Mouse (Mus musculus): ENCODE measurements at regions not wholly inside any gene's neighbourhood (a gene's known extent, or its start where the extent isn't known, plus 50 kb on each side); places are given as distances from the start of the nearest gene placed in this dataset.

GRCm38 (mm10) chr7:70788902-70789796, 422.6 kb upstream of the Nr2f2 start:
- peak overlapping the region; percentile 78 for H3K27ac ChIP-seq (ENCODE audit: insufficient read depth, low read length)
- TF ChIP-seq POLR2A (IDR thresholded peaks at IDR 0.05; ENCODE audit: insufficient read depth, low read length), result no peak
- peak; percentile 92 for TF ChIP-seq EP300 (IDR thresholded peaks at IDR 0.05; ENCODE audit: insufficient read depth, low read depth, low read length)
- H3K27me3 ChIP-seq (ENCODE audit: control insufficient read depth, insufficient read depth, low read length, poor library complexity, severe bottlenecking), result no peaks in the 10 kb centered on the region
- no peaks in the 10 kb centered on the region for H3K9me3 ChIP-seq (replicated peaks; ENCODE audit: control insufficient read depth, insufficient read depth, low read length, poor library complexity, severe bottlenecking)
- peaks cover 6% of the 10 kb centered on the region for H3K4me1 ChIP-seq (ENCODE audit: control insufficient read depth, insufficient read depth, low read length)
- no peak overlapping the region for H3K9ac ChIP-seq (ENCODE audit: low read depth, poor library complexity, severe bottlenecking)
- 0 out of 2 replicates have a peak overlapping the region, but pooled peaks have one; percentile 15 for H3K4me3 ChIP-seq (ENCODE audit: low read depth, low read length)
- no peaks in the 10 kb centered on the region for H3K36me3 ChIP-seq (ENCODE audit: control insufficient read depth, insufficient read depth, low read length, poor library complexity, severe bottlenecking)

DNA sequence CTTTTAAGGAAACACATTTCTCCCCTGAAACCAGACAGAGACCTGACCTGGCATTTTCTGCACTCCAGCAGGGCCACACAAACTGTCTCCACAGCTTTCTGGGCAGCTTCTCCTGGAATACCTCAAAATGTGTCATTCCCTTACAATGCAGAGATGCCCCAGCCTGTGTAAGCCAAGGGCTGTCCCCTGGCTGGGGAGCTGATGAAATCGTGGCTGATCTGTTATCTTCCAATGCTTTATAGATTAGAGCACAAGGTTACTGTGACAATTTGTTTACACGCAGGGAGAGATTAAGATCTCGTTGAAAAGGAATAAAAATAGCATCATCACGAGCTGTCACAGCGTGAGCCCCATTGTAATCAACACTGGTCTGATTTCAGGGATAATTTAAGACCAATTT, 421.4 kb upstream of the Nr2f2 start:
- H3K9me3 ChIP-seq (replicated peaks; ENCODE audit: control insufficient read depth, insufficient read depth, low read length, poor library complexity, severe bottlenecking), result no peaks in the 10 kb centered on the region
- TF ChIP-seq EP300 (IDR thresholded peaks at IDR 0.05; ENCODE audit: insufficient read depth, low read depth, low read length), result no peak
- no peak overlapping the region for H3K9ac ChIP-seq (ENCODE audit: low read depth, poor library complexity, severe bottlenecking)
- no peaks in the 10 kb centered on the region for H3K27me3 ChIP-seq (ENCODE audit: control insufficient read depth, insufficient read depth, low read length, poor library complexity, severe bottlenecking)
- no peaks in the 10 kb centered on the region for H3K36me3 ChIP-seq (ENCODE audit: control insufficient read depth, insufficient read depth, low read length, poor library complexity, severe bottlenecking)
- H3K27ac ChIP-seq (ENCODE audit: insufficient read depth, low read length), result no peak overlapping the region
- peaks cover 6% of the 10 kb centered on the region for H3K4me1 ChIP-seq (ENCODE audit: control insufficient read depth, insufficient read depth, low read length)
- no peak overlapping the region for H3K4me3 ChIP-seq (ENCODE audit: low read depth, low read length)

DNA sequence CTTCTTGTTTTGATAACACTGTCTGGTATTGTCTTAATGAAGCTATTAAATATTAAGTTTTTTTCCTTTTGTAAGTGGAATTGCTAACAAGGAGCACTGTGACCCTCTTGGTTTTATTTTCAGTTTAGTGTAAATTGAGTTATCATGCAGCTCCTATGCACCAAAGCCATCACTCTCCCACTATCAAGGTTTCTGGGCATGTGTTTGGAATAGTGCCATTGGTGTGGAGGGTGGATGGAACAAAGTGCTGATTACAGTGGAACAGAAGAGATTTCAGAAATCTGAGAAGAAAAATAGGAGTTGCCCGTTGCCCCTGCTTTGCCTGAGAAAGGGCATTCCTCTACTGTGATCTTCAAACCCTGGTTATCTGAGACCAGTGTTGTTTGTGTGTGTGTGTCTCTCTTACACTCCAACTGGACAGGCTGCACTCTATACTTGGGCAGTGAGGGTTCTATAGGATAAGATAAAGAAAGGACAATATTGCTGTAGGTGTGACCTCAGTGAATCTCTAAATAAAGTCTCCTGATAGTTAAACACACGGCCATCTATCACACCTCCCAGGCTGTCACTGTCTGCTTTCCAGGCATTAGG, 414.3 kb upstream of the Nr2f2 start:
- Histone ChIP-seq H3K9me3 (replicated peaks; ENCODE audit: control insufficient read depth, insufficient read depth, low read length, poor library complexity, severe bottlenecking) (no peaks in the 10 kb centered on the region), H3K27me3 (ENCODE audit: control insufficient read depth, insufficient read depth, low read length, poor library complexity, severe bottlenecking) (no peaks in the 10 kb centered on the region), H3K36me3 (ENCODE audit: control insufficient read depth, insufficient read depth, low read length, poor library complexity, severe bottlenecking) (no peaks in the 10 kb centered on the region), H3K27ac (ENCODE audit: insufficient read depth, low read length) (no peak overlapping the region), H3K9ac (ENCODE audit: low read depth, poor library complexity, severe bottlenecking) (no peak overlapping the region), H3K4me1 (ENCODE audit: control insufficient read depth, insufficient read depth, low read length) (no peaks in the 10 kb centered on the region), H3K4me3 (ENCODE audit: low read depth, low read length) (no peak overlapping the region)
- no peak for TF ChIP-seq CTCF (IDR thresholded peaks at IDR 0.05; ENCODE audit: low read depth, low read length)
- no peak for TF ChIP-seq POLR2A (IDR thresholded peaks at IDR 0.05; ENCODE audit: insufficient read depth, low read length)
- no peak for TF ChIP-seq EP300 (IDR thresholded peaks at IDR 0.05; ENCODE audit: insufficient read depth, low read depth, low read length)

DNA sequence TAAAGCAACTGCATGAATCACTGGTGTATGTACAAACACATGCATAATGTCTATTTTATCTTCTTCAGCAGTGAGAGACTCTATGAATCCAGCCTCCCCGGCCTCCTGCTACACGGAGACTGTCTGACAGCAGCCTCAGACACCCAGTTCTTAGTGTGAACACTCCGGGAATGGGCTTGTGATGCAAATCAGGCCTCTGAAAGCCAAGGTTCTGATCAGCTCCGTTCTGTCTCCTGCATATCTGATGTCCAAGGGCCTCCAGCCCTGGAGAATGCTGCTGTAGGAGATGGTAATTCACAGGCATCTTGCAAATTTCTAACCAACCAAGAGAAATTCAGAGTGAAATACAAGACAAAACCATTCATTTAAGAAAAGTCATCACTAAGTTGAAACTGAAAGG, 411.2 kb upstream of the Nr2f2 start:
- no peaks in the 10 kb centered on the region for H3K4me1 ChIP-seq (ENCODE audit: control insufficient read depth, insufficient read depth, low read length)
- H3K9ac ChIP-seq (ENCODE audit: low read depth, poor library complexity, severe bottlenecking), result no peak overlapping the region
- no peak overlapping the region for H3K27ac ChIP-seq (ENCODE audit: insufficient read depth, low read length)
- no peaks in the 10 kb centered on the region for H3K27me3 ChIP-seq (ENCODE audit: control insufficient read depth, insufficient read depth, low read length, poor library complexity, severe bottlenecking)
- H3K4me3 ChIP-seq (ENCODE audit: low read depth, low read length), result no peak overlapping the region
- H3K9me3 ChIP-seq (replicated peaks; ENCODE audit: control insufficient read depth, insufficient read depth, low read length, poor library complexity, severe bottlenecking), result no peaks in the 10 kb centered on the region
- no peak for TF ChIP-seq CTCF (IDR thresholded peaks at IDR 0.05; ENCODE audit: low read depth, low read length)
- TF ChIP-seq POLR2A (IDR thresholded peaks at IDR 0.05; ENCODE audit: insufficient read depth, low read length), result no peak
- TF ChIP-seq EP300 (IDR thresholded peaks at IDR 0.05; ENCODE audit: insufficient read depth, low read depth, low read length), result no peak
- H3K36me3 ChIP-seq (ENCODE audit: control insufficient read depth, insufficient read depth, low read length, poor library complexity, severe bottlenecking), result no peaks in the 10 kb centered on the region

GRCm38 (mm10) chr7:70769655-70770054, 403.1 kb upstream of the Nr2f2 start:
- H3K9me3 ChIP-seq (replicated peaks; ENCODE audit: control insufficient read depth, insufficient read depth, low read length, poor library complexity, severe bottlenecking), result peaks cover 4% of the 10 kb centered on the region
- no peak overlapping the region for H3K9ac ChIP-seq (ENCODE audit: low read depth, poor library complexity, severe bottlenecking)
- no peak overlapping the region for H3K27ac ChIP-seq (ENCODE audit: insufficient read depth, low read length)
- H3K36me3 ChIP-seq (ENCODE audit: control insufficient read depth, insufficient read depth, low read length, poor library complexity, severe bottlenecking), result no peaks in the 10 kb centered on the region
- no peaks in the 10 kb centered on the region for H3K4me1 ChIP-seq (ENCODE audit: control insufficient read depth, insufficient read depth, low read length)
- no peaks in the 10 kb centered on the region for H3K27me3 ChIP-seq (ENCODE audit: control insufficient read depth, insufficient read depth, low read length, poor library complexity, severe bottlenecking)
- TF ChIP-seq POLR2A (IDR thresholded peaks at IDR 0.05; ENCODE audit: insufficient read depth, low read length), result no peak
- no peak for TF ChIP-seq EP300 (IDR thresholded peaks at IDR 0.05; ENCODE audit: insufficient read depth, low read depth, low read length)
- no peak for TF ChIP-seq CTCF (IDR thresholded peaks at IDR 0.05; ENCODE audit: low read depth, low read length)
- no peak overlapping the region for H3K4me3 ChIP-seq (ENCODE audit: low read depth, low read length)

GRCm38 (mm10) chr7:70767697-70768096, 401.2 kb upstream of the Nr2f2 start:
- H3K4me1 ChIP-seq (ENCODE audit: control insufficient read depth, insufficient read depth, low read length), result no peaks in the 10 kb centered on the region
- H3K27ac ChIP-seq (ENCODE audit: insufficient read depth, low read length), result no peak overlapping the region
- H3K9ac ChIP-seq (ENCODE audit: low read depth, poor library complexity, severe bottlenecking), result no peak overlapping the region
- no peak overlapping the region for H3K4me3 ChIP-seq (ENCODE audit: low read depth, low read length)
- no peak for TF ChIP-seq EP300 (IDR thresholded peaks at IDR 0.05; ENCODE audit: insufficient read depth, low read depth, low read length)
- no peak for TF ChIP-seq POLR2A (IDR thresholded peaks at IDR 0.05; ENCODE audit: insufficient read depth, low read length)
- no peak for TF ChIP-seq CTCF (IDR thresholded peaks at IDR 0.05; ENCODE audit: low read depth, low read length)
- H3K36me3 ChIP-seq (ENCODE audit: control insufficient read depth, insufficient read depth, low read length, poor library complexity, severe bottlenecking), result no peaks in the 10 kb centered on the region
- H3K27me3 ChIP-seq (ENCODE audit: control insufficient read depth, insufficient read depth, low read length, poor library complexity, severe bottlenecking), result no peaks in the 10 kb centered on the region
- H3K9me3 ChIP-seq (replicated peaks; ENCODE audit: control insufficient read depth, insufficient read depth, low read length, poor library complexity, severe bottlenecking), result peaks cover 4% of the 10 kb centered on the region

All from ES-Bruce4 (cell line).